Mouse (Mus musculus): Measurements from ENCODE around the gene Spag6. TPM values are rescaled to one million over a fixed set of nuclear protein-coding genes. Genes with fewer than 3 reads are reported as not detected.

Spag6 gene
- not detected in 2 replicates for polyA plus RNA-seq (2012)

DNA sequence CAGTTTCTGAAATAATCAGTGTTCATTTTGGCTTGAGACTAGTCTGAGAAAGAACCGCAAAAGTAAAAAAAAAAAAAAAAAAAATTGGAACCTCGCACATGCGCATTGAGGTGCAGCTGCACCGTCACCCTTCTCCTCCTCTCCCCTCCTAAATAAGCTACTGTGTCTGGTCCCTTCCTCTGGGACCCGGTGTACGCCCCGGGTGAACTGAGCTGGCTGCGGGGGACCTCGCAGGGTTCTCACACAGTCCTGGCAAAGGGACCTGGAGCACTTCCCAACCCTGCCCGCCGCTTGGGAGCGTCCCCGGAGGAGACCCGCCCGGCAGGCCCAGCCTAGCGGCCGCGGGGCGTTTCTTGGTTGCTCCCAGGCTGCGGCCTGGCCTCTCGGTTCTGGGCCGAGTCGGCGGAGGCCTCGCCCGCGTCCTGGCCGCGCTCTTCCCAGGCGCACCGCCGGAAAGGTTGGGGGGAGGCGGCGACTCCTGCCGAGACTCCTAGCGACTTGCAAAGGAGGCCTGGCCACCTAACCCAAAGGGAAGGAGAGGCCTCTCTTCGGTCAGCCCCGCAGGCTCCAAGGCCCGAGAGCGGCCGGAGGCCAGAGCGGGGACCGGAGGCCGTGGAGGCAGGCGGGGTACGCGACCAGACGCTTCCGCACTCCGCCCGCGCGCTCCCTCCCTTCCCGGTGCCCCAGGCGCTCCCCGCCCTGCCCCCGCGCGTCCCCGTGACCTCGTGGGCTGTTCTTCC is at the start of gene Spag6:
TSS of gene Spag6 (plus strand) at position 162 of the 740 bp plus-strand sequence.

DNA sequence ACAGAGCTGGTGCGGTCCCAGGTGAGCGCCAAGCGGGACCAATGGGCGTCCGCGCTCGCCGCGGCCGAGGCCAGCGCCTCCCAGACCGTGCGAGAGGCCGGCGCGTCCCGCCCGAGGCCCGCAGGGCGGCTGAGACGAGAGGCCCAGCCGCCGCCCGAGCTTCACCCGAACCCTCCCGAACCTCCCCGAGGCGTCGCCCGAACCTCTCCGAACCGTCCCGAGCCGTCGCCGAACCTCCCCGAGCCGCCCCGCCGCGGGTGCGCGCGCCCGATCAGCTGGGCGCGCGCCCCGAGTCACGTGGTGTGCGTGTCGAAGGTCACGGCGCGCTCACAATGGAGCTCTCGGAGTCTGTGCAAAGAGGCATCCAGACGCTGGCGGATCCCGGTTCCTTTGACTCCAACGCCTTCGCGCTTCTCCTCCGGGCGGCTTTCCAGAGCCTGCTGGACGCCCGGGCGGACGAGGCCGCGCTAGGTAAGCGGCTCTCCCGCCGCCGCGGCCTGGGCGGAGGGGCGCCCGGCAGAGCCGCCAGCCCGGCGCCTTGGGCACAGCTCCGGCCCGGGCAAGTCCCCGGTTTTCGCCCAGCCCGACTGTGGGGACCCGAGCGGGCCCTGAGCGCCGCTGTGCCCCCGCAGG is 21.6 kb upstream of the Spag6 start, which contains the start of gene Commd3:
TSS of gene Commd3 (plus strand) at position 252 of the 633 bp plus-strand sequence.

DNA sequence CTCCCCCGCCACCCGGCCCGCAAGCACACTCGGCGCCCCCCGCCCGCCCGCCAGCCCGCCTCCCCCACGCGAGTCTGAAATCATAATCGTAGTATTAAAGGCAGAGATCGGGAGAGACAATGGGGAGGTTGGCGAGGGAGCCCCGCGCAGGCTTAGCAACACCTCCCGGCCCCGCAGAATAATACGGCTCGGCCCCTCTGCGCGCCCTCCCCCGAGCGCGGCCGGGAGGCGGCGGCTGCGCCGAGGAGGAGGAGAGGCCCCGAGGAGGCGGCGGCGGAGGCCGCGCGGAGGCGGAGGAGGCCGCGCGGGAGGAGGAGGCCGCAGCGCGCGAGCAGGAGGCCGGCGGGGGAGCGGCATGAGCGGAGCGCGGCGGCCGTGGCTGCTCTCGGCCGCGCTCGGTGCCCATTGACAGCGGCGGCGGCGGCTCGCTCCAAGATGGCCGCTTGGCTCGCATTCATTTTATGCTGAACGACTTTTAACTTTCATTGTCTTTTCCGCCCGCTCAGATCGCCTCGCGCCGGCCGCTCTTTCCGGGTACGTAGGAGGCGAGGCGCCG is 16.8 kb upstream of the Spag6 start, which contains the start of gene Bmi1:
TSS of gene Bmi1 (plus strand) at position 83 of the 556 bp plus-strand sequence.

Other genes with a start within 250 kb of the Spag6 start
- gene Commd3, start 21.6 kb upstream of the Spag6 start, polyA plus RNA-seq (2012), result 158 and 167 TPM in 2 replicates
- gene Bmi1, start 17.0 kb upstream of the Spag6 start, polyA plus RNA-seq (2012), result 11.4 and 16.3 TPM in 2 replicates

All from megakaryocyte-erythroid progenitor cell, adult 5 weeks (primary cell).